Mouse (Mus musculus): ENCODE measurements around the gene Nckap5l.

DNA sequence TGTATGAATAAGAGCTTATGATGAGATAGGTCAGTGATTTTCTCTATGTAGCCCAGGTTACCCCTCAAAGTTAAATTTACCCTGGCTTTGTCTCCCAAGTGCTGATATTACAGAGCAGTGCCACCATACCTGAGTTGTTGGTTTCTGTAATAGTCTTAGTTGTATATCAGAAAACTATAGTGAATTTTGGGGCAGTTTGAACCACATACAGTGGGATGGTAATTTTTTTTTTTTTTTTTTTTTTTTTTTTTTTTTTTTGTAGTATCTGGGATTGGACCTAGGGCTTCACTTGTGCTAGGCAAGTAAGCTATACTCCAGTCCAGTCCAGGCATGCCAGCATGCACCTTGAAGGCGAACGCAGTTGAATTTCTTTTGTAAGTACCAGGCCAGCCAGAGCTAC is 59.9 kb downstream of the Nckap5l start:
- no peak for TF ChIP-seq CTCF (IDR thresholded peaks at IDR 0.05; ENCODE audit: control insufficient read depth, insufficient read depth, insufficient replicate concordance, low read depth, low read length)
- no peak for TF ChIP-seq POLR2A (IDR thresholded peaks at IDR 0.05; ENCODE audit: control insufficient read depth, low read depth, low read length)
